Mouse (Mus musculus) common myeloid progenitor, adult 5-6 weeks (primary cell): Measurements from ENCODE around the gene Irak1. TPM values are rescaled to one million over a fixed set of nuclear protein-coding genes. Genes with fewer than 3 reads are reported as not detected.

Experiments used
- ATAC-seq: replicated peaks from 2 replicates; pipeline ENCODE4 v1.8.0; 2016; ENCODE audit warnings: low read depth, mild to moderate bottlenecking, moderate TSS enrichment, inconsistent platforms; ENCODE audit not compliant: poor library complexity, severe bottlenecking
- total RNA-seq: library from RNA; stranded (forward); fragments of 200-1000, 187-1606 nt; gene quantifications from 2 replicates; pipeline ENCODE4 v1.2.3, GENCODE M21; 2017

Irak1 gene
- total RNA-seq, 1 experiment from 2014 or later = 54.9 TPM

DNA sequence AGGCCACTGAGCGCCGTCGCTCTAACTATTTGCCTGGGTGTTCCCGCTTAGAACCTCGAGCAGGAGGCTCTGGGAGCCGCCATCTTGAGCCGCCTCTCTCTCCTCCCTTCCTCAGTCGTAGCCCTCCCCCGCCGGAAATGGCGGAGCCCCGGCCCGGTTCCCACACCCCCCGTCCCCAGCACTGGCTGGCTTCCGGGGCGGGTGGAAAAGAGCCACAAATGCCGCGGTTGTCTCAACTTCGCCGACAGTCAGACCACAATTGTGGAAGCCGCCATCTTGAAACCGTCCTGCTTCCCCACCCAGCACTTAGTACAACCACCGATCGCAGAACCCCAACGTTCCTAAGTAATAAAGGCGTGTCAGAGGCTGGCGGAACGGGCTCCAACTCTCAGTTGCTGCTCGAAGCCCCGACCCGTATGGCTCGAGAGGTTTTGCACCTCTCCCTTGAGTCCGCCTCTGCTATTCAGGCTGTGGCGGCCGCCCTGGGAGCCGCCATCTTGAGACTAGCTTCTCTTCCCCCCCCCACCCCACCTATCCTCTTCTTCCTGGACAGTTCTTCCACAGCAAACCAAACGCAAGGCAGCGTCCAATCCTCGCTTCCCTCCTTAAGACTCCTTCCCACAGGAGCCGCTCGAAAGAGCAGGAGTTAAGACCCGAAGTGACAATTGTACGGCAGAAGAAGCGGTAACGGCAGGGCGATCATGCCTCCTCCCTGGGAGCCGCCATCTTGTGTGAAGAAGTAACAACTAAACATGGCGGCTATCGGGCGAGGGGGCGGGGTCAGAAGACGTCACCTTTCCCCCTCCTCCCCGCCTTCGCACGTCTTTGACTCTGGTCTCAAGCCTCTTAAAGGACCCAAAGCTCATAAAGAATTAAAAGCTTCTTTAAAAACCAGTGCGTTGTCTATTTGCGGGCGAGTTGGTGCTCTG is 57.2 kb downstream of the Irak1 start, which contains the start of gene Hcfc1:
Gene Hcfc1 (minus strand): TSS at position 110 of the 929 bp plus-strand sequence.
- peak; percentile 52 for ATAC-seq

DNA sequence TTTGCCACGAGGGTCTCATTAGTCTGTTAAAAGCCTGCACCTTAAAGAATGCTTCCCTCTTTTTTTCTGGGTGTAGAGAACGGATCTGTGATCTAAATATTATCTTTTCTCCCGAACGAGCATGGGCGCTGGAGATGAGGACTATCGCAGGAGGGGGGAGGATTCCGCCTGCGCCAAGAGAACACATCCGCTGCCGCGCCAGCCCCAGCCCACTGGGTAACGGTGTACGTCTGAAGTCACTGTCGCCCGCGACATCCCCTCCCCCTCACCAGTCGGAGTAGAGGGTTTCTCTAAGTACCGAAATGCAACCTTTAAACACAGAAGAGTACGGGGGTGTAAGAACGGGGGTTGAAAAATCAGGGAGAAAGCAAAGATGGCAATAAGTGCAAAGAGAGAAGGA is 58.4 kb downstream of the Irak1 start:
- ATAC-seq = no peak

DNA sequence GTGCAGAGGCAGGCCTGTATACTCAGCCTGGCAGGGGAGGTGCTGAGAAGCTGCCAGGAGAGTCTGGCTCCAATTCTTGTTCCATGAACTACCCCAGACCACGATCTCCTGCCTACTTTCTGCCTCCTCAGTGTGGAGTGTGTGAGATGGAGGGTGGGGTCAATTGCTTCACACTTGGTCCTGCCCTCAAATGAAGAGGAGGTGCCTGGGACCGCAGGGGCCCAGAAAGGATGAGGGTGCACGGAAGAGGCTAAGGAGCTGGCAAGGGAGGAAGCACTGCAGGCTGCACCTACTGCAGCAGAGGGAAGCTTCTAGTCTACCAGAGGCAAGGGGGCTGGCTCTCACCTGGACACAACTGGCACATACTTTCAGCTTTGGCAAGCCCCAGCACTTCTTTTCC is 59.4 kb downstream of the Irak1 start:
- peak; percentile 23 for ATAC-seq

Other genes starting within 250 kb of the Irak1 start
- not detected in 2 replicates for gene Srpk3, start 249.5 kb downstream of the Irak1 start, total RNA-seq
- gene Idh3g, start 237.0 kb downstream of the Irak1 start, total RNA-seq = 218 and 225 TPM in 2 replicates
- 150 and 166 TPM in 2 replicates for gene Ssr4, start 236.9 kb downstream of the Irak1 start, total RNA-seq
- gene Pdzd4, start 198.9 kb downstream of the Irak1 start, total RNA-seq = 3.7 and 5.1 TPM in 2 replicates
- gene Avpr2, start 131.8 kb downstream of the Irak1 start, total RNA-seq = 0.23 TPM in 1 of 2 replicates, not detected in the other
- 0.37 and 1.4 TPM in 2 replicates for gene L1cam, start 127.8 kb downstream of the Irak1 start, total RNA-seq
- 22.7 and 28.2 TPM in 2 replicates for gene Arhgap4, start 102.0 kb downstream of the Irak1 start, total RNA-seq
- 108 and 152 TPM in 2 replicates for gene Naa10, start 102.0 kb downstream of the Irak1 start, total RNA-seq
- 10.2 and 14.4 TPM in 2 replicates for gene Renbp, start 93.1 kb downstream of the Irak1 start, total RNA-seq
- gene Hcfc1, start 57.6 kb downstream of the Irak1 start, total RNA-seq = 73.4 and 91.9 TPM in 2 replicates
- not detected in 2 replicates for gene Opn1mw, start 103.5 kb upstream of the Irak1 start, total RNA-seq
- 16.9 and 26.2 TPM in 2 replicates for gene Mecp2, start 111.4 kb upstream of the Irak1 start, total RNA-seq
- gene Tex28, start 143.9 kb upstream of the Irak1 start, total RNA-seq = not detected in 2 replicates
- gene Tktl1, start 153.3 kb upstream of the Irak1 start, total RNA-seq = not detected in 2 replicates
- gene Flna, start 225.9 kb upstream of the Irak1 start, total RNA-seq = 400 and 472 TPM in 2 replicates
- gene Emd, start 230.8 kb upstream of the Irak1 start, total RNA-seq = 90.2 and 104 TPM in 2 replicates
- gene Rpl10, start 246.9 kb upstream of the Irak1 start, total RNA-seq = 1,474 and 1,557 TPM in 2 replicates